Mouse (Mus musculus) spleen, adult 2 months (tissue): ENCODE measurements around the gene Ankar.

Experiments used
- CTCF ChIP-seq: fragments of 200-500 bp; IDR thresholded peaks from 2 replicates; pipeline ENCODE4 v1.5.1; 2011; ENCODE audit warnings: mild to moderate bottlenecking, inconsistent platforms; ENCODE audit not compliant: insufficient read depth, insufficient read length, insufficient replicate concordance; ENCODE audit errors: extremely low read depth
- POLR2A ChIP-seq: fragments of 200-500 bp; IDR thresholded peaks from 2 replicates; pipeline ENCODE4 v1.6.1; 2011; ENCODE audit warnings: low read depth, low read length, inconsistent platforms

- TF ChIP-seq CTCF (no peak), POLR2A (no peak)
Observed at GRCm38 (mm10) chr1:72725941-72726340, 25.6 kb upstream of the Ankar start.
